Mouse (Mus musculus) heart, embryonic 13.5 days (tissue): Measurements from ENCODE around the gene Aim2. TPM values are rescaled to one million over a fixed set of nuclear protein-coding genes. Genes with fewer than 3 reads are reported as not detected.

Source experiments
- ATAC-seq: fragments of 200-750 bp; cut with Nextera tagmentation; 2 replicates; pipeline ENCODE4 v1.8.0; 2017; ENCODE audit warnings: moderate TSS enrichment; ENCODE audit not compliant: insufficient number of reproducible peaks, low FRiP score, low TSS enrichment; ENCODE audit errors: extremely low read depth
- H3K27ac ChIP-seq: fragments of 300-500 bp; sonication (generic); replicated peaks from 2 replicates; pipeline ENCODE4 v1.5.1; 2015; ENCODE audit warnings: moderate library complexity, mild to moderate bottlenecking, inconsistent platforms
- H3K27me3 ChIP-seq: fragments of 300-500 bp; sonication (generic); replicated peaks from 2 replicates; pipeline ENCODE4 v1.6.1; 2015; ENCODE audit warnings: mild to moderate bottlenecking, inconsistent platforms
- H3K36me3 ChIP-seq: fragments of 300-500 bp; sonication (generic); 2 replicates; pipeline ENCODE4 v1.6.1; 2015; ENCODE audit warnings: mild to moderate bottlenecking, inconsistent platforms
- H3K4me1 ChIP-seq: fragments of 300-500 bp; sonication (generic); 2 replicates; pipeline ENCODE4 v1.6.1; 2015; ENCODE audit warnings: inconsistent platforms
- H3K4me2 ChIP-seq: fragments of 300-500 bp; sonication (generic); 2 replicates; pipeline ENCODE4 v1.6.1; 2015; ENCODE audit warnings: inconsistent platforms, mild to moderate bottlenecking, moderate library complexity
- H3K4me3 ChIP-seq: fragments of 300-500 bp; sonication (generic); 2 replicates; pipeline ENCODE4 v1.5.1; 2015; ENCODE audit warnings: moderate library complexity, mild to moderate bottlenecking, inconsistent platforms
- H3K9ac ChIP-seq: fragments of 300-500 bp; sonication (generic); 2 replicates; pipeline ENCODE4 v1.6.1; 2015; ENCODE audit warnings: inconsistent platforms, mild to moderate bottlenecking, moderate library complexity
- H3K9me3 ChIP-seq: fragments of 300-500 bp; sonication (generic); 2 replicates; pipeline ENCODE4 v1.6.1; 2016; ENCODE audit warnings: inconsistent platforms
- WGBS: fragments of 180-500 bp; shearing (Covaris S2); methylation state at CpG from one replicate; pipeline ENCODE4 v1.1.7; 2015; ENCODE audit warnings: mixed read lengths; 5-methylcytosine and 5-hydroxymethylcytosine counted together
- polyA plus RNA-seq: library from polyadenylated mRNA; unstranded; fragments of >200 nt; fragmentation: Nextera tagmentation; extraction: Ambion mirVana; gene quantifications from 2 replicates; pipeline ENCODE4 v1.2.1, GENCODE M21; 2015

Aim2 gene
- polyA plus RNA-seq, 1 experiment from 2014 or later, result 2.3 TPM

DNA sequence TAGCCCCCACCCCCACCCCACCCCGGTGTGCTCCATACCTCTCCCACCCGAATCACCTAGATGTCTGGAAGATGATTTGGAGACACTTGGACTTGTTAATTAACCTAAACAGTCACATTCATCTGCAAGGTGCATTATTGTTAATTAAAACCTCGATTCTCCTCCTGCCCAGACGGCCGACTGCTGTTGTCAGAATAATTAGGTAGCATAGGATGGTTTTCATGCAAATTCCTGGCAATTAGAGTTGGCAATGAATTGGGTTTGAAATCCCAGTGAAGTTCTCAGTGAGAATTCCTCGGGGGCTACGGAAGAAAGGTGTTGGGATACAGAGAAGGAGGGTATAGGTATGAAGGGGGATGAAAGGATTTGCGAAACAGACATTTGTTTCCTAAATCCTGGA is 22.2 kb upstream of the Aim2 start:
- H3K4me3 ChIP-seq, result no peak overlapping the region
- H3K27me3 ChIP-seq, result no peaks in the 10 kb centered on the region
- H3K4me1 ChIP-seq, result peaks cover 10% of the 10 kb centered on the region
- ATAC-seq, result no peak
- H3K9ac ChIP-seq, result no peak overlapping the region
- no peak overlapping the region for H3K27ac ChIP-seq
- WGBS, result 77% methylated on average over 8 of the region's 8 CpGs
- no peaks in the 10 kb centered on the region for H3K9me3 ChIP-seq
- H3K36me3 ChIP-seq, result no peaks in the 10 kb centered on the region
- H3K4me2 ChIP-seq, result no peak overlapping the region

GRCm38 (mm10) chr1:173329185-173329584 is 21.5 kb upstream of the Aim2 start:
- H3K9me3 ChIP-seq, result no peaks in the 10 kb centered on the region
- no peaks in the 10 kb centered on the region for H3K27me3 ChIP-seq
- no peak overlapping the region for H3K4me3 ChIP-seq
- H3K27ac ChIP-seq, result no peak overlapping the region
- no peaks in the 10 kb centered on the region for H3K36me3 ChIP-seq
- no peak overlapping the region for H3K9ac ChIP-seq
- peaks cover 14% of the 10 kb centered on the region for H3K4me1 ChIP-seq
- peak; percentile 39 for ATAC-seq
- peak overlapping the region; percentile 51 for H3K4me2 ChIP-seq
- WGBS, result 8% methylated on average over 4 of the region's 4 CpGs

- H3K9ac ChIP-seq, result no peak overlapping the region
- no peaks in the 10 kb centered on the region for H3K36me3 ChIP-seq
- no peak for ATAC-seq
- H3K9me3 ChIP-seq, result no peaks in the 10 kb centered on the region
- H3K4me2 ChIP-seq, result peak overlapping the region; percentile 51
- H3K4me1 ChIP-seq, result peaks cover 14% of the 10 kb centered on the region
- no peaks in the 10 kb centered on the region for H3K27me3 ChIP-seq
- H3K4me3 ChIP-seq, result no peak overlapping the region
- no peak overlapping the region for H3K27ac ChIP-seq
- WGBS, result 61% methylated on average over 5 of the region's 5 CpGs
These were observed 20.9 kb upstream of the Aim2 start for GRCm38 (mm10) chr1:173329743-173330142.

- no peak for ATAC-seq
- H3K9me3 ChIP-seq, result no peaks in the 10 kb centered on the region
- H3K36me3 ChIP-seq, result no peaks in the 10 kb centered on the region
- no peak overlapping the region for H3K9ac ChIP-seq
- no peak overlapping the region; the same call in 1 of the 2 replicates for H3K27ac ChIP-seq
- H3K4me2 ChIP-seq, result peak overlapping the region; percentile 51
- H3K4me1 ChIP-seq, result peaks cover 17% of the 10 kb centered on the region
- 86% methylated on average over 5 of the region's 5 CpGs for WGBS
- H3K4me3 ChIP-seq, result peak overlapping the region; percentile 19
- no peaks in the 10 kb centered on the region for H3K27me3 ChIP-seq
These were observed 18.3 kb upstream of the Aim2 start for GRCm38 (mm10) chr1:173332418-173332817.

DNA sequence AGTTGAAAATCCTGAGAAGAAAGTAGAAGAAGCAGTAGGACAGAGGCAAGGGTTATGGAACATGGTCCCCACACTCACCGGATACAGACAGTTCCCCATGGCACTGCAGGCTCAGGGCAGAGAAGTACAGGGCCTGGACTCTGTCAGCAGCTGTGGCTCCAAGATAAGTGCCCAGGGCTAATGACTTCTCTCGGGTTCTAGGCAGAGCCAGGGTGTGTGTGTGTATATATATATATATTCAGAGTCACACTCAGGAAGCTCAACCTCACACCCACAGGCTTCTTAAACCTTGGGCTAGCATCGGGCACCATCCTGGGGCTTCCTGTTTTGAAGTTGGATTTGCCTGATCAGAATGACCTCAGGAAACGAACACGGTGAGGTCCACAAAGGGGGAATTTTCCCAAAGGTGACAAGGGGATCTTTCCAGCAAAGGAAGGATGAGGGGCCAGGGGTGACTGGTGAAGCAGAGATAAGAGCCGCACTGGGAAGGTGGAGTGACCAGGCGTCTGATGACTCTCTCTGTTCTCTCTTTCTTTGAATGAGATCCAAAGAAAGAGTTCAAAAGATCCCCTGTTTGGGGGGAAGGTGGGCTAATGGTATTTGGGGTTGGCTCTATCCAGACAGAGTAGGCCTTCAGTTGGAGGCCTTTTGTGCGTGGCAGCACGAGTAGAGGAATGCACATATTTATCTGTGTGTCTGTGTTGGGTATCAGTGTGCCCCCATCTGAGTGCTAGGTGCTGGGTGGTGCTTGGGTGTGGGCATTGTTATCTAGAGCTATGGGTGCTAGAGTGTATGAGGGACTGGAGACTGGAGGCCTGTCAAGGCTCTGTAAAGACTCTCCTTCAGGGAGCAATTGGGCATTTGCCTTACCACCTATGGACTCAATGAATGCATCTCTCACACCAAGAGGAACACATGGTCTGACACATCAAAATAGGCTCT is 17.1 kb upstream of the Aim2 start, which contains the start of gene Ackr1:
Gene Ackr1 (minus strand): TSS at position 439 of the 942 bp plus-strand sequence.
- Histone ChIP-seq H3K4me3 (peak within 1 kb of the TSS; percentile 19; the same call in 1 of the 2 replicates), H3K27ac (peak within 1 kb of the TSS; percentile 28; the same call in 1 of the 2 replicates), H3K27me3 (no peaks in the 10 kb centered on the region), H3K4me1 (peaks cover 17% of the 10 kb centered on the region), H3K9me3 (no peaks in the 10 kb centered on the region), H3K9ac (no peak within 1 kb of the TSS), H3K36me3 (no peaks in the 10 kb centered on the region), H3K4me2 (peak within 1 kb of the TSS; percentile 51)
- 28% methylated on average over 9 of the region's 9 CpGs for WGBS
- ATAC-seq, result 0 out of 2 replicates have a peak, but pooled peaks have one; percentile 39

GRCm38 (mm10) chr1:173335903-173336302 is 14.8 kb upstream of the Aim2 start:
- no peaks in the 10 kb centered on the region for H3K9me3 ChIP-seq
- H3K4me2 ChIP-seq, result no peak overlapping the region
- H3K36me3 ChIP-seq, result no peaks in the 10 kb centered on the region
- no peak overlapping the region for H3K4me3 ChIP-seq
- no peak for ATAC-seq
- peaks cover 11% of the 10 kb centered on the region; the same call in 1 of the 2 replicates for H3K4me1 ChIP-seq
- H3K27me3 ChIP-seq, result no peaks in the 10 kb centered on the region
- WGBS, result 58% methylated on average over 11 of the region's 11 CpGs
- no peak overlapping the region for H3K27ac ChIP-seq
- H3K9ac ChIP-seq, result no peak overlapping the region

GRCm38 (mm10) chr1:173337008-173337407 is 13.7 kb upstream of the Aim2 start:
- H3K9me3 ChIP-seq, result no peaks in the 10 kb centered on the region
- H3K4me3 ChIP-seq, result no peak overlapping the region
- no peak for ATAC-seq
- no peaks in the 10 kb centered on the region for H3K27me3 ChIP-seq
- peaks cover 11% of the 10 kb centered on the region; the same call in 1 of the 2 replicates for H3K4me1 ChIP-seq
- H3K36me3 ChIP-seq, result no peaks in the 10 kb centered on the region
- H3K4me2 ChIP-seq, result no peak overlapping the region
- no peak overlapping the region for H3K27ac ChIP-seq
- WGBS, result 84% methylated on average over 10 of the region's 10 CpGs
- no peak overlapping the region for H3K9ac ChIP-seq

DNA sequence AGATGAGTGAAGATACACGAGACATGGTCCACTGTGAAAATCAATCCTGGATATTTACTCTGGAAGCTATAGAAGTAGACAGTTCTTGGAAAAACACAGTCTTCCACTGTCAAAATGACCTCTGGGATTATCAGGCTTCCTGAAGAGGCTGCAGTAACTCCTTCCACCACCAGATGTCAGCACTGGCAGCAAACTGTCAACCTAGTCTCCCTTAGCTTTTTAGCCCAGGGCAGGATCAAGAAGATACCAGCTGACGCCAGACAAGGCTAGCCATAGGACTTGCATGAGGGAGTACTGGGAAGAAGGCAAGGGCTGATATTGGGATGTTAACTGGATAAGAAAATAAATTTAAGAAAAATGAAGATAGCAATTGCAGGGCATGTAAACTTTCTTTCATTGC is 11.1 kb upstream of the Aim2 start:
- Histone ChIP-seq H3K9ac (no peak overlapping the region), H3K27me3 (no peaks in the 10 kb centered on the region), H3K4me3 (no peak overlapping the region), H3K4me1 (0 out of 2 replicates have a peak, but pooled peaks cover 3% of the 10 kb centered on the region), H3K27ac (no peak overlapping the region), H3K36me3 (no peaks in the 10 kb centered on the region), H3K9me3 (no peaks in the 10 kb centered on the region), H3K4me2 (no peak overlapping the region)
- ATAC-seq, result no peak
- 3% methylated on average over 2 of the region's 2 CpGs for WGBS

- no peak for ATAC-seq
- Histone ChIP-seq H3K9me3 (no peaks in the 10 kb centered on the region), H3K36me3 (no peaks in the 10 kb centered on the region), H3K4me3 (no peak overlapping the region), H3K27ac (no peak overlapping the region), H3K4me2 (no peak overlapping the region), H3K4me1 (no peaks in the 10 kb centered on the region), H3K27me3 (no peaks in the 10 kb centered on the region), H3K9ac (no peak overlapping the region)
- 73% methylated on average over 1 of the region's 1 CpGs for WGBS
These were observed 8.3 kb upstream of the Aim2 start for GRCm38 (mm10) chr1:173342425-173342824.

DNA sequence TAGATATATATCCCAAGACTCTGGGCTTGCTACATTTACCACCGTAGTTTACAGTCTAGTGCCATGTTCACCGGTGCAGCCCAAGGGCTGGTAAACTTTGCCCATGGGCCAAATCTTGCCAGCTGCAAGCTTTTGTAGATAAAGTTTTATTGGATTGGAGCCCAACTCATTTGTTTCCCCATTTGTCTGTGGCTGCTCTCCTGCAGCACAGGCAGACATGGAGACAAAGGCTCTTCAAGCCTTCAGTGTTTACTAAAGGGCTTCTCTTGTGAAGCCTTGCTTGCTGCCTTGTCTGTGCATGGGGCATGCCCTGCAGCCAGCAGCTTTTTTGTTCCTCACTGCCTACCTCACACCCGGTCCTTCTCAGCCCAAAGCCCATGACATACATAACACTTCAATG is 6.7 kb upstream of the Aim2 start:
- H3K27me3 ChIP-seq, result no peaks in the 10 kb centered on the region
- WGBS, result 64% methylated on average over 3 of the region's 3 CpGs
- H3K4me2 ChIP-seq, result no peak overlapping the region
- ATAC-seq, result no peak
- H3K9ac ChIP-seq, result no peak overlapping the region
- no peaks in the 10 kb centered on the region for H3K36me3 ChIP-seq
- H3K4me1 ChIP-seq, result peaks cover 11% of the 10 kb centered on the region
- H3K9me3 ChIP-seq, result no peaks in the 10 kb centered on the region
- H3K4me3 ChIP-seq, result no peak overlapping the region
- no peak overlapping the region for H3K27ac ChIP-seq

DNA sequence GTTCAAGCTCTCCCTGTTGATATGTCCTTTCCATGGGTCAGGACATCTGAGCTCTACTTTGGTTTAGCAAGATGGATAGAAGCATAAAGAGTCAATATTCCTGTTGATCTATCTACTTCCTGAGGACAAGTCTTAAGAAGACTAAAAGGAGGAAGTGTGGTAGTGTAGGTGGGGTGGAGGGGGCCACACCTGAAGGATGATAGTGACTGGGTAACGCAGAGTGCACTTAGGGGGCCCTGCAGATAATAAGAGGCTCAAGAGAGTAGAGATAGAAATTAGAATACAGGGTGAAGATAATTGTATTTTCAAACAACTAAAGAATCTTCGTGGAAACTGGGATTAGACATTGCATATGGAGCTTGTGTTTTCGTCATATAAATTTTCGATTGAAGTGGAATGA is 5.6 kb upstream of the Aim2 start:
- ATAC-seq, result no peak
- Histone ChIP-seq H3K9me3 (no peaks in the 10 kb centered on the region), H3K36me3 (no peaks in the 10 kb centered on the region), H3K4me1 (peaks cover 18% of the 10 kb centered on the region), H3K9ac (no peak overlapping the region), H3K4me3 (no peak overlapping the region), H3K27me3 (no peaks in the 10 kb centered on the region), H3K27ac (no peak overlapping the region), H3K4me2 (no peak overlapping the region)
- 75% methylated on average over 4 of the region's 4 CpGs for WGBS
